Mouse (Mus musculus) intestine, postnatal 0 days (tissue): ENCODE measurements around the gene Oprd1. TPM values are rescaled to one million over a fixed set of nuclear protein-coding genes. Genes with fewer than 3 reads are reported as not detected.

Source experiments
- ATAC-seq: fragments of 200-750 bp; cut with Nextera tagmentation; 2 replicates; pipeline ENCODE4 v1.8.0; 2017; ENCODE audit warnings: mild to moderate bottlenecking, moderate TSS enrichment, moderate library complexity
- H3K27ac ChIP-seq: fragments of 300-500 bp; sonication (generic); 2 replicates; pipeline ENCODE4 v1.5.1; 2014; ENCODE audit warnings: mild to moderate bottlenecking, low read depth, low read length, moderate library complexity
- H3K27me3 ChIP-seq: fragments of 300-500 bp; sonication (generic); replicated peaks from 2 replicates; pipeline ENCODE4 v1.6.1; 2014; ENCODE audit warnings: low read length, mixed read lengths; ENCODE audit not compliant: control insufficient read depth, insufficient read depth
- H3K36me3 ChIP-seq: fragments of 300-500 bp; sonication (generic); 2 replicates; pipeline ENCODE4 v1.6.1; 2014; ENCODE audit warnings: mild to moderate bottlenecking, moderate library complexity; ENCODE audit not compliant: control insufficient read depth, insufficient read depth
- H3K4me1 ChIP-seq: fragments of 300-500 bp; sonication (generic); replicated peaks from 2 replicates; pipeline ENCODE4 v1.6.1; 2014; ENCODE audit warnings: antibody characterized with exemption, low read length, mixed read lengths; ENCODE audit not compliant: control insufficient read depth, insufficient read depth
- H3K4me2 ChIP-seq: fragments of 300-500 bp; sonication (generic); replicated peaks from 2 replicates; pipeline ENCODE4 v1.6.1; 2014; ENCODE audit warnings: low read depth, mild to moderate bottlenecking, moderate library complexity
- H3K4me3 ChIP-seq: fragments of 300-500 bp; sonication (generic); 2 replicates; pipeline ENCODE4 v1.5.1; 2014; ENCODE audit warnings: low read depth, low read length
- H3K9ac ChIP-seq: fragments of 300-500 bp; sonication (generic); 2 replicates; pipeline ENCODE4 v1.6.1; 2014; ENCODE audit warnings: mild to moderate bottlenecking, low read depth, low read length
- H3K9me3 ChIP-seq: fragments of 300-500 bp; sonication (generic); 2 replicates; pipeline ENCODE4 v1.6.1; 2016; ENCODE audit warnings: mixed run types; ENCODE audit not compliant: control insufficient read depth
- CTCF ChIP-seq: sonication (generic); IDR thresholded peaks from 2 replicates; pipeline ENCODE4 v1.5.1; 2016; ENCODE audit warnings: low read depth, mild to moderate bottlenecking, control low read depth, antibody characterized with exemption, moderate library complexity
- WGBS: fragments of 180-500 bp; shearing (Covaris S2); extraction: QIAGEN DNeasy Blood & Tissue Kit; methylation state at CpG from one replicate; pipeline ENCODE4 v1.1.7; 2014; 5-methylcytosine and 5-hydroxymethylcytosine counted together
- polyA plus RNA-seq: library from polyadenylated mRNA; unstranded; fragments of >200 nt; fragmentation: Nextera tagmentation; extraction: Ambion mirVana; gene quantifications from 2 replicates; pipeline ENCODE4 v1.2.1, GENCODE M21; 2015

Gene Oprd1
- polyA plus RNA-seq, 1 experiment from 2014 or later = 0.29 TPM

- ATAC-seq = no peak
Observed at GRCm38 (mm10) chr4:132130645-132131044, 13.6 kb downstream of the Oprd1 start.

GRCm38 (mm10) chr4:132130134-132130533, 14.2 kb downstream of the Oprd1 start:
- peaks cover 2% of the 10 kb centered on the region; the same call in 1 of the 2 replicates for H3K4me1 ChIP-seq
- WGBS = 73% methylated on average over 2 of the region's 2 CpGs
- H3K27me3 ChIP-seq = no peaks in the 10 kb centered on the region
- no peak for ATAC-seq
- no peaks in the 10 kb centered on the region for H3K9me3 ChIP-seq
- no peak overlapping the region for H3K27ac ChIP-seq
- no peaks in the 10 kb centered on the region for H3K36me3 ChIP-seq
- H3K9ac ChIP-seq = no peak overlapping the region
- H3K4me2 ChIP-seq = no peak overlapping the region
- no peak for TF ChIP-seq CTCF
- H3K4me3 ChIP-seq = no peak overlapping the region

More at GRCm38 (mm10) chr4:132130645-132131044, 13.6 kb downstream of the Oprd1 start:
- H3K27ac ChIP-seq = no peak overlapping the region
- no peak overlapping the region for H3K4me2 ChIP-seq
- 72% methylated on average over 11 of the region's 11 CpGs for whole genome bisulfite sequencing
- H3K4me1 ChIP-seq = peaks cover 2% of the 10 kb centered on the region; the same call in 1 of the 2 replicates
- no peak for TF ChIP-seq CTCF
- H3K4me3 ChIP-seq = no peak overlapping the region
- H3K36me3 ChIP-seq = no peaks in the 10 kb centered on the region
- H3K9ac ChIP-seq = no peak overlapping the region
- no peaks in the 10 kb centered on the region for H3K9me3 ChIP-seq
- no peaks in the 10 kb centered on the region for H3K27me3 ChIP-seq

GRCm38 (mm10) chr4:132128997-132129636, 15.2 kb downstream of the Oprd1 start:
- no peak overlapping the region for H3K9ac ChIP-seq
- H3K4me3 ChIP-seq = no peak overlapping the region
- H3K36me3 ChIP-seq = no peaks in the 10 kb centered on the region
- no peaks in the 10 kb centered on the region for H3K27me3 ChIP-seq
- H3K4me1 ChIP-seq = peaks cover 2% of the 10 kb centered on the region; the same call in 1 of the 2 replicates
- ATAC-seq = no peak
- H3K4me2 ChIP-seq = no peak overlapping the region
- no peaks in the 10 kb centered on the region for H3K9me3 ChIP-seq
- 14% methylated on average over 6 of the region's 6 CpGs for WGBS
- H3K27ac ChIP-seq = no peak overlapping the region
- TF ChIP-seq CTCF = no peak

GRCm38 (mm10) chr4:132127091-132127490, 17.2 kb downstream of the Oprd1 start:
- H3K4me1 ChIP-seq = peaks cover 2% of the 10 kb centered on the region; the same call in 1 of the 2 replicates
- no peaks in the 10 kb centered on the region for H3K27me3 ChIP-seq
- H3K36me3 ChIP-seq = no peaks in the 10 kb centered on the region
- H3K9ac ChIP-seq = no peak overlapping the region
- H3K27ac ChIP-seq = peak overlapping the region; percentile 60
- WGBS = 68% methylated on average over 8 of the region's 8 CpGs
- H3K9me3 ChIP-seq = no peaks in the 10 kb centered on the region
- H3K4me3 ChIP-seq = no peak overlapping the region
- no peak overlapping the region for H3K4me2 ChIP-seq
- ATAC-seq = peak; percentile 51
- no peak for TF ChIP-seq CTCF

GRCm38 (mm10) chr4:132123166-132123565, 21.1 kb downstream of the Oprd1 start:
- Histone ChIP-seq H3K36me3 (no peaks in the 10 kb centered on the region), H3K4me3 (no peak overlapping the region), H3K27me3 (no peaks in the 10 kb centered on the region), H3K27ac (no peak overlapping the region), H3K9me3 (no peaks in the 10 kb centered on the region), H3K9ac (no peak overlapping the region), H3K4me2 (no peak overlapping the region), H3K4me1 (no peaks in the 10 kb centered on the region)
- ATAC-seq = no peak
- TF ChIP-seq CTCF = no peak
- WGBS = 91% methylated on average over 1 of the region's 1 CpGs

- H3K9me3 ChIP-seq = no peaks in the 10 kb centered on the region
- no peak for ATAC-seq
- H3K4me1 ChIP-seq = no peaks in the 10 kb centered on the region
- TF ChIP-seq CTCF = peak; percentile 52
- H3K36me3 ChIP-seq = no peaks in the 10 kb centered on the region
- H3K9ac ChIP-seq = no peak overlapping the region
- no peak overlapping the region for H3K27ac ChIP-seq
- WGBS = 78% methylated on average over 5 of the region's 5 CpGs
- no peak overlapping the region for H3K4me3 ChIP-seq
- no peaks in the 10 kb centered on the region for H3K27me3 ChIP-seq
- H3K4me2 ChIP-seq = no peak overlapping the region
Observed at GRCm38 (mm10) chr4:132121674-132122073, 22.6 kb downstream of the Oprd1 start.
